Mouse (Mus musculus) hindbrain, embryonic 12.5 days (tissue): ENCODE measurements around the gene Gja4. TPM values are rescaled to one million over a fixed set of nuclear protein-coding genes. Genes with fewer than 3 reads are reported as not detected.

Experiments
- ATAC-seq: fragments of 200-750 bp; cut with Nextera tagmentation; 2 replicates; pipeline ENCODE4 v1.8.0; 2017; ENCODE audit warnings: moderate TSS enrichment; ENCODE audit not compliant: low FRiP score
- H3K27ac ChIP-seq: fragments of 300-500 bp; sonication (generic); 2 replicates; pipeline ENCODE4 v1.5.1; 2016; ENCODE audit warnings: mild to moderate bottlenecking
- H3K27me3 ChIP-seq: fragments of 300-500 bp; sonication (generic); 2 replicates; pipeline ENCODE4 v1.6.1; 2016; ENCODE audit warnings: mild to moderate bottlenecking
- H3K36me3 ChIP-seq: fragments of 300-500 bp; sonication (generic); 2 replicates; pipeline ENCODE4 v1.6.1; 2016; ENCODE audit warnings: mild to moderate bottlenecking
- H3K4me1 ChIP-seq: fragments of 300-500 bp; sonication (generic); 2 replicates; pipeline ENCODE4 v1.6.1; 2016
- H3K4me2 ChIP-seq: fragments of 300-500 bp; sonication (generic); replicated peaks from 2 replicates; pipeline ENCODE4 v1.6.1; 2016; ENCODE audit warnings: mild to moderate bottlenecking
- H3K4me3 ChIP-seq: fragments of 300-500 bp; sonication (generic); 2 replicates; pipeline ENCODE4 v1.5.1; 2016; ENCODE audit warnings: mild to moderate bottlenecking
- H3K9ac ChIP-seq: fragments of 300-500 bp; sonication (generic); 2 replicates; pipeline ENCODE4 v1.6.1; 2016; ENCODE audit warnings: mild to moderate bottlenecking, moderate library complexity
- H3K9me3 ChIP-seq: fragments of 300-500 bp; sonication (generic); replicated peaks from 2 replicates; pipeline ENCODE4 v1.6.1; 2016; ENCODE audit warnings: mild to moderate bottlenecking
- WGBS: fragments of 180-500 bp; shearing (Covaris S2); methylation state at CpG from one replicate; pipeline ENCODE4 v1.1.7; 2016; 5-methylcytosine and 5-hydroxymethylcytosine counted together
- polyA plus RNA-seq: library from polyadenylated mRNA; unstranded; fragments of >200 nt; fragmentation: Nextera tagmentation; extraction: Ambion mirVana; gene quantifications from 2 replicates; pipeline ENCODE4 v1.2.1, GENCODE M21; 2016

Gja4 gene
- 13.9 and 15.2 TPM in 2 replicates for polyA plus RNA-seq

GRCm38 (mm10) chr4:127313861-127314260 lies at the start of gene Gja4:
Gene Gja4, minus strand, starts transcription at chr4:127314039.
- H3K27me3 ChIP-seq, result peaks cover 37% of the 10 kb centered on the region
- H3K4me2 ChIP-seq, result peak within 1 kb of the TSS; percentile 93
- H3K4me1 ChIP-seq, result peaks cover 11% of the 10 kb centered on the region
- peak within 1 kb of the TSS; percentile 65 for H3K9ac ChIP-seq
- no peaks in the 10 kb centered on the region for H3K9me3 ChIP-seq
- 0% methylated on average over 25 of the region's 25 CpGs for WGBS
- no peak within 1 kb of the TSS for H3K27ac ChIP-seq
- peak within 1 kb of the TSS; percentile 48 for H3K4me3 ChIP-seq
- no peaks in the 10 kb centered on the region for H3K36me3 ChIP-seq
- ATAC-seq, result peak; percentile 68

GRCm38 (mm10) chr4:127363331-127363730 lies 49.5 kb upstream of the Gja4 start:
- Histone ChIP-seq H3K27me3 (peaks cover 6% of the 10 kb centered on the region), H3K4me1 (peaks cover 20% of the 10 kb centered on the region), H3K4me3 (no peak overlapping the region), H3K9ac (no peak overlapping the region), H3K4me2 (no peak overlapping the region), H3K27ac (no peak overlapping the region), H3K36me3 (no peaks in the 10 kb centered on the region), H3K9me3 (no peaks in the 10 kb centered on the region)
- no peak for ATAC-seq
- WGBS, result 64% methylated on average over 4 of the region's 4 CpGs

- WGBS, result 85% methylated on average over 3 of the region's 3 CpGs
- Histone ChIP-seq H3K9me3 (no peaks in the 10 kb centered on the region), H3K4me2 (no peak overlapping the region), H3K9ac (no peak overlapping the region), H3K36me3 (no peaks in the 10 kb centered on the region), H3K4me3 (no peak overlapping the region), H3K27ac (no peak overlapping the region), H3K4me1 (peaks cover 19% of the 10 kb centered on the region), H3K27me3 (peaks cover 9% of the 10 kb centered on the region)
- no peak for ATAC-seq
These were observed 48.7 kb upstream of the Gja4 start for GRCm38 (mm10) chr4:127362520-127362919.

GRCm38 (mm10) chr4:127358018-127358417 lies 44.2 kb upstream of the Gja4 start, which contains the start of gene Gjb5:
Gene Gjb5, minus strand, starts transcription at chr4:127358181.
- WGBS, result 29% methylated on average over 5 of the region's 5 CpGs
- Histone ChIP-seq H3K4me3 (no peak within 1 kb of the TSS), H3K9me3 (no peaks in the 10 kb centered on the region), H3K36me3 (no peaks in the 10 kb centered on the region), H3K4me1 (peaks cover 17% of the 10 kb centered on the region), H3K4me2 (no peak within 1 kb of the TSS), H3K27ac (no peak within 1 kb of the TSS), H3K9ac (no peak within 1 kb of the TSS), H3K27me3 (peaks cover 9% of the 10 kb centered on the region)
- no peak for ATAC-seq

GRCm38 (mm10) chr4:127354506-127355485 lies 41.0 kb upstream of the Gja4 start:
- Histone ChIP-seq H3K4me3 (no peak overlapping the region), H3K36me3 (no peaks in the 10 kb centered on the region), H3K27ac (no peak overlapping the region), H3K9me3 (no peaks in the 10 kb centered on the region), H3K27me3 (peaks cover 7% of the 10 kb centered on the region), H3K4me1 (peaks cover 17% of the 10 kb centered on the region), H3K4me2 (no peak overlapping the region), H3K9ac (no peak overlapping the region)
- 76% methylated on average over 15 of the region's 15 CpGs for WGBS
- ATAC-seq, result no peak

GRCm38 (mm10) chr4:127353951-127354438 lies 40.2 kb upstream of the Gja4 start, which contains the start of gene Gjb4:
Gene Gjb4, minus strand, starts transcription at chr4:127354081.
- H3K4me2 ChIP-seq, result no peak within 1 kb of the TSS
- no peak within 1 kb of the TSS for H3K9ac ChIP-seq
- H3K4me1 ChIP-seq, result peaks cover 17% of the 10 kb centered on the region
- no peaks in the 10 kb centered on the region for H3K36me3 ChIP-seq
- H3K27ac ChIP-seq, result no peak within 1 kb of the TSS
- WGBS, result 38% methylated on average over 8 of the region's 8 CpGs
- no peaks in the 10 kb centered on the region for H3K9me3 ChIP-seq
- no peak for ATAC-seq
- H3K27me3 ChIP-seq, result peaks cover 3% of the 10 kb centered on the region
- H3K4me3 ChIP-seq, result no peak within 1 kb of the TSS

- Histone ChIP-seq H3K27me3 (peaks cover 1% of the 10 kb centered on the region), H3K27ac (no peak overlapping the region), H3K4me3 (no peak overlapping the region), H3K4me1 (peaks cover 16% of the 10 kb centered on the region), H3K36me3 (no peaks in the 10 kb centered on the region), H3K9ac (no peak overlapping the region), H3K9me3 (no peaks in the 10 kb centered on the region), H3K4me2 (no peak overlapping the region)
- no peak for ATAC-seq
- 20% methylated on average over 1 of the region's 1 CpGs for WGBS
These were observed 38.8 kb upstream of the Gja4 start for GRCm38 (mm10) chr4:127352594-127352993.

GRCm38 (mm10) chr4:127349560-127350300 lies 35.9 kb upstream of the Gja4 start:
- WGBS, result 77% methylated on average over 4 of the region's 4 CpGs
- Histone ChIP-seq H3K4me2 (no peak overlapping the region), H3K9ac (no peak overlapping the region), H3K4me1 (peaks cover 15% of the 10 kb centered on the region), H3K27ac (no peak overlapping the region), H3K9me3 (no peaks in the 10 kb centered on the region), H3K4me3 (no peak overlapping the region), H3K27me3 (no peaks in the 10 kb centered on the region), H3K36me3 (no peaks in the 10 kb centered on the region)
- no peak for ATAC-seq

GRCm38 (mm10) chr4:127345000-127345399 lies 31.2 kb upstream of the Gja4 start:
- Histone ChIP-seq H3K4me3 (no peak overlapping the region), H3K4me1 (no peaks in the 10 kb centered on the region), H3K4me2 (no peak overlapping the region), H3K9ac (no peak overlapping the region), H3K27me3 (no peaks in the 10 kb centered on the region), H3K36me3 (no peaks in the 10 kb centered on the region), H3K27ac (no peak overlapping the region), H3K9me3 (no peaks in the 10 kb centered on the region)
- no peak for ATAC-seq
- 80% methylated on average over 5 of the region's 5 CpGs for WGBS

GRCm38 (mm10) chr4:127341372-127341771 lies 27.5 kb upstream of the Gja4 start:
- no peaks in the 10 kb centered on the region for H3K4me1 ChIP-seq
- WGBS, result 55% methylated on average over 6 of the region's 6 CpGs
- H3K27ac ChIP-seq, result no peak overlapping the region
- no peaks in the 10 kb centered on the region for H3K9me3 ChIP-seq
- no peak overlapping the region for H3K4me3 ChIP-seq
- no peaks in the 10 kb centered on the region for H3K27me3 ChIP-seq
- H3K36me3 ChIP-seq, result no peaks in the 10 kb centered on the region
- no peak overlapping the region for H3K9ac ChIP-seq
- ATAC-seq, result no peak
- no peak overlapping the region for H3K4me2 ChIP-seq

- 90% methylated on average over 5 of the region's 5 CpGs for WGBS
- Histone ChIP-seq H3K4me2 (no peak overlapping the region), H3K27me3 (0 out of 2 replicates have a peak, but pooled peaks cover 1% of the 10 kb centered on the region), H3K9ac (no peak overlapping the region), H3K9me3 (no peaks in the 10 kb centered on the region), H3K4me3 (no peak overlapping the region), H3K4me1 (peaks cover 2% of the 10 kb centered on the region; the same call in 1 of the 2 replicates), H3K36me3 (no peaks in the 10 kb centered on the region), H3K27ac (no peak overlapping the region)
- no peak for ATAC-seq
These were observed 23.8 kb upstream of the Gja4 start for GRCm38 (mm10) chr4:127337668-127338067.

GRCm38 (mm10) chr4:127334870-127335504 lies 21.1 kb upstream of the Gja4 start:
- no peak overlapping the region for H3K27ac ChIP-seq
- ATAC-seq, result no peak
- H3K36me3 ChIP-seq, result no peaks in the 10 kb centered on the region
- peaks cover 25% of the 10 kb centered on the region for H3K27me3 ChIP-seq
- H3K4me3 ChIP-seq, result no peak overlapping the region
- H3K9me3 ChIP-seq, result no peaks in the 10 kb centered on the region
- H3K9ac ChIP-seq, result no peak overlapping the region
- WGBS, result 48% methylated on average over 5 of the region's 5 CpGs
- peaks cover 23% of the 10 kb centered on the region for H3K4me1 ChIP-seq
- H3K4me2 ChIP-seq, result no peak overlapping the region
